Mouse (Mus musculus) kidney, adult 11 months (tissue): ENCODE measurements around the gene Zbtb38.

ENCODE experiments used
- DNase-seq: peaks from one replicate; pipeline ENCODE4 v3.0.0; 2022

The Zbtb38 gene

DNA sequence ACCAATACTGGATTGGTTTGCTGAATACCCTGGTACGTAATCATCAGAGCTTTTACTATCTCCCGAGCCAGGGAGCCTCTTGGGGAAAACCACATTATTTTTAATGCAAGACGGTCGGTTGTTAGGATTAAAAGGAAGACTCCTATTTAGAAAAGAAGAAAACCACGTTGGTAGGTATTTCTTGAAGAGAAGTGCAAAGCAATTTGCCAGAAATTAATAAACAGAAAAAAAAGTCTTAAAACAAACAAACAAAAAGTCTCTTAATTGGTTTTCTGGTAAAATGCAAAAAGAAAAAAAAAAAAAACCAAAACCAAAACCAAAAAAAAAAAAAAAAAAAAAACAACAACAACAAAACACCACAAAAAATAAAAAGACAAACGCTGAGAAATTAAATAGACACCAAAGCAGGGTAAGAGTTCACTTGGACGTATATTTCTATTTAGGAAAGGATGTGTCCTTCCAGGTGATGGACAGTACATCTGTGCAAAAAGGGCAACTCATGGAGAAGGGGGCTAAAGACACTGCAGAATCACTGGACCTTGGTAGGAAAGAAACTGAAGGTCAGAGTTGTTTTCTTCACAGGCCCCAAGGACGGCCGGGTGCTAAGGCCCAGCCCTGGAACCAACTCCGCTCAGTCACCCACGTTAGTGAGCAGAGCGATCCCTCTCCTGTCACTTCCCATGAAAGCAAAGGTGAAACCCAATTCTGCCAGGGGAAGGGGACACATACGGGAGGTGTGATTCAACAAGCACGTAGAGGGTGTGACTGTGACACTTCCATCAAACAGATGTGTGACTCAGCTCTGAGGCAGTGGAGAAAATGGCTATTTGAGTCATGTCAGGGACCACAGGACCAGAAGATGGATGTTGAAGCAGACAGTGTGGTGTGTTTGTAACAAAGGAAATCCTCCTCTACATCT lies 38.9 kb downstream of the Zbtb38 start:
- no peak for DNase-seq

DNA sequence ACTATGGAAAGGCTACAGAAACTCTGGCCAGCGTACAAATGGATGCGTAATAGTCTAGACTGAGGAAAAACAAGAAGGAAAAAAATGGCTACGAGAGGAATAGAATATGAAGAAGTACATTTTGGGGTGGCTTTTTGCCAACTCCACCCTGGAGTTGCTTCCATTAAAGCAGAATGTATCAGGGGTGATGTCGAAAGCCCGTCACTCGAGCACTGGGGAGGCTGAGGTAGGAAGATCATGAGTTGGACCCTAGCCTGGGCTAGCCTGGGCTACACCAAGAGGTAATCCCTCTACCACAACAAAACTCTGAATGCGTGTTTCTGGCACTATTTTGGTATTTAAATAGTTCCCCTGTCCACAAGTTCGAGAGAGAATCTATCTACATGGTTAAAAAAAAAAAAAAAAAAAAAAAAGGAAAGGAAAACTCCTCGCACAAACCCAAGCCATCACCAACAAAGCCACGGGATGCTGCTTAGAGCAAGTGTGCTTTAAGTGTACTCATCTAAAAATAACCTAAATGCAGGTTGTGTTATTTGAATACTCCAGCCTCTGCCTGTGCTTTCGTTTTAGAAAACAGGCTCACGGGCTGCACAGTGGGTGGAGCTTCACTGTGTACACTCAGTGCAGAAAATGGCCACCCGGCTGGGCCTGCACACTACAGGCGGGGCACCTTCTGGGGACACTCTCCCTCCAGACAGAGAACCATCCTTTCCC lies 39.7 kb downstream of the Zbtb38 start:
- no peak for DNase-seq

DNA sequence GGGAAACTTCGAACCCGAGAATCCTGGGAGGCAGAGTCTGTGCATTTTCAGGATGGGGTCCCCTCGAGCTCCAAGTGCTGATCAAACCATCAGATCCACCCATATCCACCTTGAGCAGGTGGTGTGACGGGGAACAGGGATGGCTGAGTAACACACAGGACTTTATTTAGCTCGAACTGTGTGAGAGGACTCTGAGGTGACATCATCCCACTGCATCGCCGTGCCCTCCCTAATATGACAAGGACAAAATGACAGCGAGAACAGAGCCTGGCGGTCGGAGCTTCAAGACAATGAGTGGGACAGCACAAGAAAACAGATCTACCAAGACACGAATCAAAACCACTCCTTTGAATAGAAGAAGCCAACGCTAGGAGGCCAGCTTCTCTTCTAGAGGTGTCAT lies 40.6 kb downstream of the Zbtb38 start:
- DNase-seq = no peak

DNA sequence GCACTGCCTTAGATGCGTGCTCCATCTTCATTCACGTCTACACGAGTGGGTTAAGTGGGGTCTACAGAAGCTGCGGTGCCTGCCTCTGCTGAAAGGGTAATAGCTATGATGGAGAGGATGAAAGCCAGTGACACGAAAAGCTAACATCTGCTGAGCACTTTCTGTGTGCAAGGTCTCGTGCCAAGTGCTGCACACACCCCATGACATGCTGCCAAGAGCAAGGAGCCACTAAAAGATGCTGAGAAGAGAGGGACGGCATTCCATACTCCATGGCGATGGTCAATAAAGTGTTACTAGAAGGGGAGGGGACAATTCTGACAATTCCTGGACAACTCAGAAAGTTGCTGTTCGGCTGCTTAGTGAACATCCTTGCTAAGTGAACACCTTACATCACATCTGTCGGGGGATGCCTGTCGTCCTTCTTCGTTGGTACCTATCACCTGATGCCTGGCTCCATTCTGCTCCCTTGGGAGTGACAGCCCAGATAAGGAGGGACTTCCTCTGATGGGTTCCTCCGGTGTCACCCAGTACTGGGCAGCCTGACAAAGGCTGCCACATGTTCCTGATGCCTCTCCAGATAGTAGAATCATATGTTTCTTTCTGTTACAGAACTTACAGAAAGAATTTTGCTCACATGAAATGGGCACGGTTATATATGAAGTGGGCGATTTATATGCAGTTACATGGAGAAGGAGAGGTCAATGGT lies 42.2 kb downstream of the Zbtb38 start:
- no peak for DNase-seq

DNA sequence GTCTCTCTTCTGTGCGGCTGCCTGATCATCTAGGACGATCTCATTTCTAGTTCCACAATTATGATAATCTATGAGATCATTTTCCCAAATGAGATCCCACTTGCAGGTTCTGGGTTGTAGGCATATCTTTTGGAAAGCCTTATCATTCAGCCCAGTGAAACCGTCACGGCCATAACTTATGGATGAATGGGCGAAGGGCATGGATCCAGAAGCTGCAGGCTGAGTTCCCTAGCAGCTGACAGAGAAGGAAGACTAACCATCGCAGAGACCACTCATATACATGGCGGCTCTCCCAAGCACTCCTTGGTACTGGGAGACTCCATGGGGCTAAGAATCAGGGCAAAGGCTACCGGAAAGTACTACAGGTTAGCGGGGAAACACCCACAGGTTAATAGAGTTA lies 43.7 kb downstream of the Zbtb38 start:
- DNase-seq = no peak

DNA sequence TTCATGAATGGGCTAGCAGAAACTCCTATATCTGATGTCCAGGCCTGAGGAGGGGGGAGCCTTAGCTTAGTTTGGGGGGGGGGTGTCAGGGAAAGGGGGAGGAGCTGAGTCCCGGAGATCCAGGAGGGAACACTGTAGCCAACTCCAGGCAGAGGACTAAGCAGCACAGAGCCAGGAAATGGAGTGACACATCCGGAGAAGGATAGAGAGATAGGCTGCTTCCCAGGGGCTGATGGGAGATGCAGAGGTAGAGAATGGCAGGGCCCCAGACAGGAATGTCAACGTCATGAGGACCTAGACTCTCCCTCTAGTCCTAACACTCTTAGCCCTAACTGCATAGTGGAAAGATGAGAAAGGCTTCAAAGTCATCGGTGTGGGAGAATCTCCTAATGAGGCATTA lies 44.7 kb downstream of the Zbtb38 start:
- DNase-seq = no peak

DNA sequence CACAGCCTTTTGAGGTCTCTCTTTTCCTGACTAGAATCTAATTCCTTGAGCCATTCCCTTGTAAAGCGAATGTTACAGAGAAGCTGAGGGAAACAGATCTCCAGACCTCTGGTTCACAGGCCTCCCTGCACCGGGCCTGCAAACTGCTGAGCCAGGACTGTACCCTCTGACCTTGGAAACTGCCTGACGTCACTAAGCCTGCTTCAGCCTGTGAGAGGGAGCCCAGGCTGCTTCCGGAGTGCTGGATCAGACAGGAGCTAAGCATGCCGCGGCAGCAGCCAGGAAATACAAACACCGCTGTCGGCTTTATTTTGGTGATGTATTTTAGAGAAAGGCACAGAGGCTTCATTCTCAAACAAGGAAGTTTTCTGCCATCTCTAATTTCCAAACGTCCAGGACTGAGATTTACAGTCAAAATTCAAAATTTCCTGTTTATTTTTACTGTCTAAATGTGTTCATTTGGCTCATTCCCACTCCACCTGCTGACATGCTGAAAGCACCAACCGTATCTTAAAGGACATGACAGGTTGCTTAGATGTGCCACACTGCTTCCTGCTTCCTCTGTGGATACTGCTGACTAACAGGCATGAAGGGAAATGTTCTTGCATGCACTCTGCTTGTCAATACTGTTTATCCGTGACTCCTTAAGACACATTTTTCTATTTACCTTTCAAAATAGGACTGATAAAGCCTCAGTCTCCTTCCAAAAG lies 46.9 kb downstream of the Zbtb38 start:
- peak; percentile 95 for DNase-seq

DNA sequence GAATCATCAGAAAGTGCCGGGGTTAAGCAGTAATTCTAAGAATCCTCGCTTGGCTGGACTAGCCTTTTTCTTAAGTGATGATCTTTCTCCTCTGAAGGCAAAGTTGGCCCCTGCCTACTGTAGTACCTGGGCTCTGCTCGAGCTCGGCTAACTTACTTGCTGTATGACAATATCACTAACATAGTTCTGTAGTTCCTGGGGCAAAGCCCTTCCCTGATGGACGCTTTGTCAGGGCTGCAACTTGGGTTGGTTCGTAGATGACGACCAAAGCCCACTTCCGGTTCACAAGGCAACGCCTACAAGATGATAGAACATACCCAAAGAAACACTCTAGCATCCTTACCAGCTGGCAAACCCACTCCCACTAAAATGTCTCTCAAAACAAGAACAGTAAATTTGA lies 47.7 kb downstream of the Zbtb38 start:
- DNase-seq = no peak

DNA sequence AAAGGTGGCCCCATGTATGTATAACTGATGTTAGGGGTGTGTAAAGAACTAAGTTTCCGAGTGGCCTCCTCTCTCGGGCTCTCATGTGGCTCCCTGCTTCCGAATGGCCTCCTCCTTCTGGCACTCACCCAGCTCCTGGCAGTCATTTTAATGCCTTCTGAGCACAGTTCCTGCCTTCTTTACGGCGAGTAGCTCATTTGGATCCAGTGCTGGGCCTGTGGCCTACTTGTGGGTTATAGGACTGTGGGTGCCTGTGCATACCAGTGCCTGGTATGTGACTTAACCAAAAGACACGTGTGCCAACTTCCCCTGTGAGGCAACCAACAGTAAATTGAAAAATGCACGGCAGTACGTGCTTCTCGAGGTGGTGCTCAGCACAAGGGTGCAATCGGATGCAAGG lies 50.7 kb downstream of the Zbtb38 start:
- DNase-seq = no peak

DNA sequence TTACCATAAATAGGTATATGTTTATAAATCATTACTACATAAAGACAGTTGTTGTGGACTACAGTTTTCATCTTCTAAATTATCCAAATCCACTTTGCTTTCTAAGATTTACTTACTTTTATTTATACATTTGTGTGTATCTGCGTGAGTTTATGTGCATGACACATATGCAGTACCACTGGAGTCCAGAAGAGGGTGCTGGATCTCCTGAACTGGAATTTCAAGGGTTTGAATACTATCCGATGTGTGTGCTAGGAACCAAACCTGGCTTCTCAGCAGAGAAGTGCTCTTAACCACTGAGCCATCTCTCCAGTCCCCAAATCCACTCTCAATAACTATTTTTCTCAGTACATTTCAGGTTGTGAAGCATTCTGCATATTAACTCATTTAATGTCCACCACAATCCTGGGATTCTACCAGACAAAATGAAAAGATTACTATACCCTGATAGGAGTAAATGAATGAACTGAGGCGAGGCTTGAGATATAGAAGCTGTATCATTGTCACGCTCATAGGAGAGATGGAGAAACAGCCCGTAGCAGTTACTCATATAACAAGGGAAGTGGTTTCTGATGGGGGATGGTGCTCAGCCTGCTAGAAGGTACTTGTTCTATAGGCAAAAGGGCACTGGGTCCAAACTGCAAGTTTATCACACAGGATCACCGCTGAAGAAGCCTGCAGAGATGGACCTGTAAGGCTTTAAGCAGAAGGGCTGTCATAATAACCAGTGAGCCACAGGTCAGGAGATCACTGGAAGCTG lies 53.2 kb downstream of the Zbtb38 start:
- no peak for DNase-seq

DNA sequence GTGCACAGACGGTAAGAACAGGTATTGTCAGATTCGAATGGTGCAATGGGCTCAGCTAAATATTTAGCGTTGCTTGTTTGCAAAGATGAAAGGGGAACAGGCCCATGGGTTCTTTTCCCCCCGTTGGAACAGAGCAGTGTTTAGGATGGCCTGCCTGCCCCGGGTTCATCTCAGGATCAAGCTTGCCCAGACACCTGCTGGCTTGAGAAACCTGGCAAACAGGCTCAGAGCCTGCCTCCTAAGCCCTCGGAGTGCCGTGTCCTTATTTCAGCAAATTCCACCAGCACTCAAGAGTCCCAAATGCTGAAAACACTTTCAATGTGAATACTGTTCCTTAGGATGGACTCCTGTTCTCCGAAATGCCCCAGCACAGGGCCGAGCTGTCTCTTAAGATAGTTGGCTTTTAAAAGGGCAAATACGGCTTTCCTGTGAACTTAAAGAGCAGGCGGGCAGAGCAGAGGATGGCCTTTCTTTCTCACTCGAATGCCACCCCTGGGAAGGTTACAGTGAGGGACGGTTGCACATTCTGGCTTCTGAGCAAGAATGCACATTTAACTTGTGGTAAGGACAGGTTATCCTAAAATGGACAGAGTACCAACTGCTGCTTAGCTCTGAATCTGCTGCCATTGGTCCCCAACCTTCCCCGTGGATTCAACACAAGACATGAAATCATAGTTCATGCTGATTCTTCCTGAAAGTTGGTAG lies 55.7 kb downstream of the Zbtb38 start:
- DNase-seq = no peak

DNA sequence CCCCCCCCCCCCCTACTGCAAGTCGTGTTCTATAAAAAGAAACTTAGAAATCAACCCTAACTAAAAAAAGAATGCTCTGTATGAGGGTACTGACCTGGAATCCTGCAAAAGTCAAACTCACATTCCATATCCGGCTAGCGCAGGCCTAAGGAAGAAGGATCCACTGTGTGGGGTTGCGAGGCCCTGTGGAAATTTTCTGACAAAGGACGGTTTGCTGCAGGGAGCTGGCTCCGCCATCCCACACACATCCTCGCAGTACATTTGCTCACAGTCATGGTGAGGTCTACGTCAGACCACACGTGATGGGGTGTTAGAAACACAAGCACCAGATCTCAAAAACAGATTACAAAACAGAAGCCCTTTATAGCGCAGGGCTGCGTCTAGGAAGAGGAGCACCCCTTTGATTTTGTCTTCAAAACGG lies 56.5 kb downstream of the Zbtb38 start:
- DNase-seq = no peak

DNA sequence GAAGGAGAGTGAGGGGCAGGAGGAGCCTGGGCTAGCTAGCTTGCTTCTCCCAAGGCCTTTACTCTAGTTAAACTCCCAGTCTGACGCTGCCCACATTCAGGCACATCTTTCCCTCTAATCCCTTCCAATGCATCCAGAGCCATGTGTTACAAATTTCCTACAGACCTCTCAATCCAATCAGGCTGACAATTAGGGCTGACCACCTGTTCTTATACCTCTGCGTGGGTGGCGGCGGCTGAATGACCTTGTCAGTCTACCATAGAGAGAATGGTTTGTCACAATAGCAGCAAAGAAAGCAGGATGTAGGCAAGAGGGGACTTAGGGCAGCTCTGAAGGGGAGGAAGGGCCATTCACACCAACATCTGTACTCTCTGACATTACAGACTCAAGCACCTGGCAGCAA lies 62.2 kb downstream of the Zbtb38 start:
- DNase-seq = no peak

DNA sequence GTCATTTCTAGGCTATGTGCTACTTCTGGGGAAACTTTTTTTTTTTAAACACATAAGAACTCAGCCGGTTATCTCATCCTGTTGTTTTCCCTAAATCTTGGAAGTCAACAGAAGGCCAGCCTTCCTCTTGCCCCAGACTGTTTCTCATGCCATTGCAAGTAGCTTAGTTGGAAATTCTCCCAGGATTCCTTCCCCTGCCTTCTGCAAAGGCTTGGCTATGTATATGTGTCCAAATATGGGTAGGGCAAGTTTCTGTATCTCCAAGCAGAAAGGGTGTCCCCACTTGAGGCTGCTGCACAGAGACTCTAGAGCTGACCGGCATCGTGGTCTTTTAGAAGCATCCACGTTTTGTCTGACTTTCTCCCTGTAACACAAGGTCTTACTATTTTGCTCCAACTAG lies 63.6 kb downstream of the Zbtb38 start:
- no peak for DNase-seq

DNA sequence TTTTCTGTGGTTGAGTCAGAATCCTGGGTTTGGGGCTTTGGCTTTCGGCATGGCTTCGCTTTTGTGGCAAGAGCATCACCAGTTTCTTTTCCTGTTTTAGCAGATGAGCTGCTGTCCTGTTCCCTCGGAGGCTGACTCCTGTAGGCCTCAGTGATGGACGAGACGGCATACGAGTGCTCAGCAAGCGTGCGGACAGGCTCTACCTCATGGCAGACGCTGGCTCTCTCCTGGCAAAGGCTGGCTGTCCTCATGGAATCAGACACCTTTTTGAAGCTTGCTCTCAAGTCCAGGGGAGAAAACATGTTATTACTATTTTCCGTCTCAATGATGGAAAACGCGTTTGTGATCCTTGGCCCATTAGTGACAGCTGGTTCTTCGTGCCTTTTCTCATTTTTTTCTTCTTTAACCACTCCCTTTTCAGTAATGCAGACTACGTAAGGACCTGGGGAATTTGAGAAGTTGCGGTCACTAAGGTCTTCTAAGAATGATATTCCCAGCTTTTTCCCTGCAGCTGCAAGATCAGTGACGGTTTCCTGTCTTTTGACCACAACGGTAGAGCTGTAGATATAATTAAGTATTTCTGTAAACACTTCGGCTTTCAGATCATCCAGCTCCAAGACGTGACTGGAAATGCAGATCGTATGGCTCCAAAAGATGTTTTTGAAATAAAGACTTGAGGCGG lies 64.3 kb downstream of the Zbtb38 start:
- DNase-seq = no peak

DNA sequence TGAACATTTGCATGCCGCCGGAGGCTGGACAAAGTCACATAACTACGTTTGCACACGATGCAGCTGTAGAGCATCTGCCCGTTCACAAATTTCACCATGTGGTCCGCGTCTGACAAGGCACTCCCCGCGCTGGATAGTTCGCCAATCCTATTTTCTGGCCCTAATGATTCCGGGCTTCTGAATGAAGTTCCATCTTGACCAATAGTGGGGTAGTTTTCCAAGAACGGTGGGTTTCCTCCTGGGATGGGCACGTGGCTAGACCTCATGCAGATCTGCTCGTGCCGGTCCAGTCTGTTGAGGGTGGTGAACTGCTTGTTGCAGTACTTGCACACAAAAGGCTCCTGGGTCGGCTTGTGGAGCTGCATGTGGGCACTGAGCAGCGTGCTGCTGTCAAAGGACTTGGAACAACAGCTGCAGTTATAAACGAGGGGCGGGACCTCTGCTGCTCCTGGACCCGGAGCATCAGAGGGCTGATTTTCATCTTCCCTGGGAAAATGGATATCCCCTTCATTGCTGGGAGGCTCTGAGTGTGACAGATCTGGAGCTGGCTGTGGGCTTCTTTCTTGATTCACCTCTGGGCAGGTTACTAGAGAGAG lies 64.9 kb downstream of the Zbtb38 start:
- DNase-seq = no peak

DNA sequence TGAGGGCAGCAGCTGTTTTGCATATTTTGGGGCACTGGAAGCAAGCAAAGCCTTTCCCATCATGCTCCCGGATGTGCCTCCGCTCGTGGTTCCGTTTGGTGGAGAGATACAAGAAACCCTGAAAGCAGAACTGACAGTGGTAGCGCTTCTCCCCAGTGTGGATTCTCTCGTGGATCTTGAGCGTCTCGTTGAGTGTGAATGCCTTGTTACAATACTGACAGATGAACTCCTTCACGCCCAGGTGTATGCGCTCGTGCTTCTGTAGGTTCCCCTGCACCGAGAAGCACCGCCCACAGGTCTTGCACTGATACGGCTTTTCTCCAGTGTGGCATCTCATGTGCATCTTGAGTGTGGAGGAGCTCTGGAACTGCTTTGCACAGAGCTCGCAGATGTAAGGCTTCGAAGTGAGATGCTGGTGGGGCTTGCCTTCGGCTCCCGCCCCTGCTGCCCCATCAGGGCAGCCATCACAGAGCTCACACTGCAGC lies 67.0 kb downstream of the Zbtb38 start:
- no peak for DNase-seq

DNA sequence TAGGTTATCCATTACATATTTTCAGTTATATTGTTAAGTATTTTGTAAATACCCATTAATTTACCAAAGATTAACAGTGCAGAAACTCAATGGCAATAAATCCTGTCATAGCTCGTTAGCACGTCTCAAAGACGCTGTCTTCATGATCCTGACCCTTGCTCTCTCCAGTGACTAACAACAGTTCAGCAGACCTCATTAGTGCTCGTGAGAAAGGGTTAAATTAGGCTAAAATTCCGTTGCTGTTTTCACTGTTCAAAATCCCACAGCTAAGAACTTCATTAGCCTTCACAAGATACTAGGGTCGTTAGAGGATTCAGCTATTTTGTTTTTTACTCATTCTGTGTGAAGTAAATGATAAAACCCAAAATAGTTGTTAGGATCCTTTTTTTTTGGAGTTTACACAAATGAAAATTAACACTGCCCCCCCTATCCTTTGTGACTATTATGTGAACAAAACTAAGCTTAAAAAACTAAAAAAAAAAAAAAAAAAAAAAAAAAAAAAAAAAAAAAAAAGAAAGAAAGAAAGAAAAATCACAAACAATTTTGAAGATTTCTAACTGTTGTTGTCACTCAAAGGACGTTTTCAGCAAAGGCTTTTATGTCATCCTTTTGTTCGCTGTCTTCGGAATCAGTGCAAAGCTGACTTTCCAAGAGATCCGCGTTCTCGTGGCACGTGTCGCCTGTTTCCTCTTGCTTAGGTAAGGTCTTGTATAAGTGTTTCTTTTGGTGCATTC lies 67.6 kb downstream of the Zbtb38 start:
- no peak for DNase-seq

DNA sequence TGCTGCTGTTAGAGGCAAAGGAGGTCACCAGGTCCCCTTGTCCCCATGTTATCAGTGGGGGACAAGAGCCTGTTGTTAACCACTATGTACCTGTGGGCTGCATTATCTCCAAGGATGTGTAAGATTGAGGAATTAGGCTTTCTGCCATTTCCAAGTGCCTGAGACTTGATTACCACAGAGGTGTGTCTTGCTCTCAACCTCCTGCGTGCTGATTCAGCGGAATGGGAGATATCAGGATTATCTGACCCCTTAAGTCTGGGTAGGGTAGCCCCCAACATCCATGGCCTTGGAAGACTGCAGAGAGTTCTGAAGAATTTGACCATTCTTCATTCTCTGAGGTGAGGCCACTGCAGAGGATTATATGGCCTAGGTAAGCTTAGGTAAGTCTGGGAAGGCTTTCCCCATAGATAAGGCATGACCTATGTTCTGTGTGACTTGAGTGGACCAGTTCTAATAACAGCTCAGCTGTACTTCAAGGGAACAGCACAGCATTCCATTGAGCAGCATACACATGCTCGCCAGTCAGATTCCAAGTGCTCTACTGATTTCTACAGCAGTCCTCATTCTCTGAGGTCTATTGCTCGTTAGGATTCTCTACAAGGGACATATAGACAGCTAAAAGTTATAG lies 68.4 kb downstream of the Zbtb38 start:
- no peak for DNase-seq
